Mouse (Mus musculus) right cerebral cortex, adult 2 months (tissue): ENCODE results near the gene Nhej1.

Experiments
- DNase-seq, 2 experiments: peaks; one replicate each; pipeline ENCODE4 v3.0.0; 2021 to 2022; ENCODE audit warnings: low spot score in 2 of 2

The Nhej1 gene

DNA sequence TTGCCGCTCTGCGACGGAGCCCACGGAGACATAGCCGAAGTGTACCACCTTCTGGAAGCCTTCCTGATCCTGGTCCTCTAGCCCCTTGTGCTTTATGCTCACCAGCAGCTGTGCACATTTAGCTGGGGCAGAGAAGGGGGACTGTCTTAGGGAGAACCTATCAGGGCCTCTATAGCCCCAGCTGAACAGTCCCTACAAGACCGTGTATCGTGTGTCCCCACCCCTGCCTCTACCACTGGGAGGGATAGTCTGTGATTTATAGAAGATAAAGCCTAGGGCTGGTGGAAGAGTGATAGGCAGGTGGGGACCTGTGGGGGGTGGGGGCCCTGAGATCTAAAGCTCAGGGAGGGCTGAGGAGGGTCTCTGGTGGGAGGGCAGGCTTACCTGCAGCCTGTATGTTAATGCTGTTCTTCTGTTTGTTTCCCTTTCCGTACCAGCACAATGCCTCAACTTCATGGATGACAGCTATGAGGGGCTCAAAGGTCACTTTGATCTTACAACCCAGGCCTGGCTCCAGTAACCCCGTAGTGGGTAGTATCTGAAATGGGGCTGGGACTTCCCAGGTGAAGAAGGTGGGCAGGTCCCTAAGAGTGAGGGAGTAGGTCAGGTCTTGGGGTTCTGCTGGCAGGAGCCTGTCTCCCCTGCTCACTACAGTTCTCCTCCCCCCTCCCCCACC is 197.2 kb downstream of the Nhej1 start:
- no peak for DNase-seq

DNA sequence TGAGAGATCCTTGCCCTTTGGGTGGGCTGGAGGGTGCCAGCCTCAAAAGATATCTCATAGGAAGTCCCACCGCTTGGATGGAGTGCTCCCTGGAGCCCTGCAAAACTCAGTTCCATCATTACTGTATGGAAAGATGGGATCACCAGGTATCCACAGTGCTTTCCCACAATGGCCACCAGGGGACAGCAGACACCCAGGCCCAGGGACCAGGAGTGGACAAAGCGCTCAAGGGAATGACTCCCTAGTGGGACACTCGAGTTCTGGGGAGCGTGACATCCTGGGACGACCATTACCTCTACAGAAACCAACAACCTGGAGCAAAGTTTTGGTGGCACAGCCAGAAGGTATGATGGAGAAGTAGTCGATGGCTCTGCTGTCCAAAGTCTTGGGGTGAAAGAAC is 198.3 kb downstream of the Nhej1 start:
- peak; percentile 55 to 59 for DNase-seq

DNA sequence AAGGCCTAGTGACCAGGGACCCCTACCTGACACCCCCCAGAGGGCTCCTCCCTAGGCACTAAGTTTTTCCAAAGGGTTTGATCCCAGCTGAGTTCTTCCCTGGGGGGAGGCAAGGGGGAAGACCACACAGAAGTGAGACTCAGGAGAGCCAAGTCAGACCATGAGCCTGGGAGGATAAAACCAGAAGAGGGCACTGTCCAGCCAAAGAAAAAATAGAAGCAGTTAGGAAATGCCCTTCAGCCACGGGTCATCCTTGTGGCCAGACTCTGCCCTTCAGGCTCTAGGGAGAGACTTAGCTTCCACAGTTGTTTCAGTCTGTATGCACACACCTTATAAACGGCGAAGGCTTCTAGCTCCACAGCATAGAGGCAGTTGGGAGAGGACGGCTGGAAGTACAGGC is 200.5 kb downstream of the Nhej1 start:
- no peak for DNase-seq
